Mouse (Mus musculus) heart, adult 2 months (tissue): ENCODE results near the gene Serinc3. TPM values are rescaled to one million over a fixed set of nuclear protein-coding genes. Genes with fewer than 3 reads are reported as not detected.
"Not testable (repeated sequence)": the region's sequence is repeated elsewhere in the genome, so short reads cannot be mapped to it uniquely, and the experiment has no call there.

Experiments used
- DNase-seq, 2 experiments: peaks; one replicate each; pipeline ENCODE4 v3.0.0; 2021
- H3K27ac ChIP-seq: fragments of 200-600 bp; 2 replicates; pipeline ENCODE4 v1.8.1; 2022
- H3K27me3 ChIP-seq: fragments of 200-500 bp; 2 replicates; pipeline ENCODE4 v1.6.1; 2012; ENCODE audit warnings: mild to moderate bottlenecking, low read length, inconsistent platforms, mixed read lengths; ENCODE audit not compliant: control insufficient read depth, insufficient read depth
- H3K36me3 ChIP-seq: fragments of 200-500 bp; 2 replicates; pipeline ENCODE4 v1.6.1; 2012; ENCODE audit warnings: low read length, inconsistent platforms; ENCODE audit not compliant: control insufficient read depth, insufficient read depth
- H3K4me1 ChIP-seq: fragments of 200-500 bp; 2 replicates; pipeline ENCODE4 v1.6.1; 2011; ENCODE audit warnings: low read length; ENCODE audit not compliant: control insufficient read depth, insufficient read depth
- H3K4me3 ChIP-seq: fragments of 200-600 bp; 2 replicates; pipeline ENCODE4 v1.8.1; 2022
- H3K79me2 ChIP-seq: fragments of 200-500 bp; replicated peaks from 2 replicates; pipeline ENCODE4 v1.6.1; 2012; ENCODE audit warnings: mild to moderate bottlenecking, inconsistent platforms, low read length, moderate library complexity, mixed read lengths; ENCODE audit not compliant: control insufficient read depth, insufficient read depth
- H3K9ac ChIP-seq: fragments of 200-500 bp; 2 replicates; pipeline ENCODE4 v1.6.1; 2012; ENCODE audit warnings: low read depth, mild to moderate bottlenecking, control low read depth, inconsistent platforms, low read length, mixed read lengths
- CTCF ChIP-seq: fragments of 200-600 bp; IDR thresholded peaks from 2 replicates; pipeline ENCODE4 v1.8.1; 2022; ENCODE audit warnings: antibody characterized with exemption, mild to moderate bottlenecking, moderate library complexity
- EP300 ChIP-seq: fragments of 200-500 bp; IDR thresholded peaks from 2 replicates; pipeline ENCODE4 v1.6.1; 2011; ENCODE audit warnings: low read depth, low read length, control low read depth; ENCODE audit not compliant: insufficient read depth
- POLR2A ChIP-seq: fragments of 200-500 bp; IDR thresholded peaks from 2 replicates; pipeline ENCODE4 v1.6.1; 2011; ENCODE audit warnings: mild to moderate bottlenecking, low read depth, low read length, control low read depth; ENCODE audit not compliant: insufficient read depth
- WGBS: fragments of 180-500 bp; shearing (Covaris S2); methylation state at CpG from one replicate; pipeline ENCODE4 v1.1.7; 2018; 5-methylcytosine and 5-hydroxymethylcytosine counted together
- intact Hi-C: fragments of 180-260 bp; cut with DNase I; formaldehyde crosslinking; loops from one replicate; pipeline ENCODE4 v1.15.1; 2025
- polyA plus RNA-seq: library from polyadenylated mRNA; depleted of rRNA; stranded (reverse); fragments of >200 nt; gene quantifications from 2 replicates; pipeline ENCODE4 v1.2.3, GENCODE M21; 2012
- total RNA-seq, 2 experiments: library from RNA; stranded (reverse); gene quantifications; 2 replicates each; pipeline ENCODE4 v1.2.3; 2021

Serinc3 gene
- total and polyA plus RNA-seq, 3 experiments: 264 to 351 (median 294) TPM

DNA sequence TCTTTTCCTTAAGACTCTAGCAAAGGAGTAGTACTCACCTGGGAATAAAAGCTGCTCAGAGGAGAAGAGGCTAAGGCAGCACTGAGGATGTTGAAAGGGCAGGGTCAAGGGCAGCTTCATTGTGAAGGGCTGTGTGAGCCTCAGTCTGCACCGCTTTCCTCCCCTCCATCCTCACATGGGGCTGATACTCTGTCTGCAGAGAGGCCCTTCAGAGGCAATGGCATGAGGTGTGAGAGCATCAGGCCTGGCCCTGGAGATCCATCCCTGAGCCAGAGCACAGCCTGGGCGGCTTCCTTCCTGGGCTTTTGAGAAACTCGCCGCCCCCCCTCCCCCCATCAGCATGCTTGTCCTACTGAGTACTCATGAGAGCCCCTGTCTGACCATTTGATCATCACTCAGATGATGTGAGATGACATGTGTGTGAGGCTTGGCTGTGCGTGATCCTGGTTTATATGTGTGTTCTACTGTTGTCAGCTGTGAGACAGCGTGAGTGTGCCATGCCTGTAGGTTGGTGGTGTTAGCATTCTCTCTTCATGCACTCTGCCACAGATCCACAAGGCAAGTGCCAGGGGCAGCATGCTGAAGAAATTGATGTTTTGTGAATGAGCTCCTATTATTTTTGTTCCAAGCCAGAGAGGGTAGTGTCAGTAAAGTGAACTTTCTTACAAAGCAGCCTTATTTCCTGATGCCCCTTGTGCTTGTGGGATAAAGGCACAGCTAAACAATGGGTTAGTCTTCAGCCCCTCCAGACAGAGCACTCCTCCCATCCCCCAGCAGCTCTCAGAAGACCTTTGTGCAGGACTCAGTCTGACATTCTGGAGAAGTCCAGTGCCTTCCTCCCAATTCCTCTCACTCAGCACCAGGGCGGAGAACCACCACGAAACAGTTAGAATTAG lies 45.7 kb upstream of the Serinc3 start:
- Histone ChIP-seq H3K9ac (peak overlapping the region; percentile 18; the same call in 1 of the 2 replicates), H3K79me2 (no peaks in the 10 kb centered on the region), H3K4me3 (no peak overlapping the region; the same call in 1 of the 2 replicates), H3K27ac (peak overlapping the region; percentile 93), H3K36me3 (peaks cover 16% of the 10 kb centered on the region), H3K27me3 (no peaks in the 10 kb centered on the region), H3K4me1 (peaks cover 35% of the 10 kb centered on the region)
- TF ChIP-seq POLR2A (no peak), EP300 (no peak), CTCF (no peak)
- 48% methylated on average over 8 of the region's 8 CpGs for WGBS
- intact Hi-C loops: loop anchor here (2.0 kb wide), 1 partner anchor 16 kb away; no protein-coding TSS in a partner anchor
- no peak for DNase-seq

- Histone ChIP-seq H3K9ac (no peak overlapping the region), H3K27ac (peak overlapping the region; percentile 93), H3K79me2 (peaks cover 1% of the 10 kb centered on the region; the same call in 1 of the 2 replicates), H3K36me3 (peaks cover 23% of the 10 kb centered on the region), H3K4me3 (no peak overlapping the region), H3K4me1 (peaks cover 39% of the 10 kb centered on the region), H3K27me3 (no peaks in the 10 kb centered on the region)
- WGBS: 76% methylated on average over 3 of the region's 3 CpGs
- no peak for DNase-seq
- no peak for TF ChIP-seq CTCF
- intact Hi-C loops: loop anchor here (2.0 kb wide), 1 partner anchor 15 kb away; no protein-coding TSS in a partner anchor
Observed at GRCm38 (mm10) chr2:163689771-163690170, 44.8 kb upstream of the Serinc3 start.

- H3K4me1 ChIP-seq: peaks cover 36% of the 10 kb centered on the region
- H3K36me3 ChIP-seq: peaks cover 26% of the 10 kb centered on the region
- H3K79me2 ChIP-seq, H3K27me3 ChIP-seq, intact Hi-C loops, H3K4me3 ChIP-seq, H3K9ac ChIP-seq, DNase-seq: not testable (repeated sequence)
- H3K27ac ChIP-seq: peak overlapping the region; percentile 93
- WGBS: 62% methylated on average over 1 of the region's 1 CpGs
Observed at GRCm38 (mm10) chr2:163688377-163688776, 43.4 kb upstream of the Serinc3 start.

DNA sequence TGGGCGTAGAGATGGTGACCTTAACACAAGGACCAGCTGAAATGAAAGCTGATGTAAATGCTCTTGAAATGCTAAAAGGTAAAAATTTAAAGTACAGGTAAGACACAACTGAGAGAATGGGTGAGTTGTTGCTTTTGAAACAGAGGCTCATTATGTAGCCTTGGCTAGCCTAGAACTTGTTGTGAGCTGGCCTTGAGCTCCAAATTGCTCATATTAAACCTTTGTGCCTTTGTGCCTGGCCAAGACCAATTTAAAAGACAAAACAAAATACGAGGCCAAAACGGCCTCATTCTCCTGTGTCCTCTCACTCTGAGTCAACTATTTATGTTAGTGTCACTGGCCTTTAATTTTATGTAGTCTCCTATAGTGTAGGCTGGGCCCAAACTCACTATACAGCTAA lies 42.0 kb upstream of the Serinc3 start:
- WGBS: 61% methylated on average over 3 of the region's 3 CpGs
- intact Hi-C loops: no loop called here
- Histone ChIP-seq H3K4me3 (no peak overlapping the region), H3K9ac (peak overlapping the region; percentile 46), H3K79me2 (peaks cover 1% of the 10 kb centered on the region; the same call in 1 of the 2 replicates), H3K27ac (peak overlapping the region; percentile 93), H3K4me1 (peaks cover 28% of the 10 kb centered on the region), H3K27me3 (no peaks in the 10 kb centered on the region), H3K36me3 (peaks cover 23% of the 10 kb centered on the region)
- DNase-seq: no peak
- no peak for TF ChIP-seq CTCF
- no peak for TF ChIP-seq POLR2A
- no peak for TF ChIP-seq EP300

DNA sequence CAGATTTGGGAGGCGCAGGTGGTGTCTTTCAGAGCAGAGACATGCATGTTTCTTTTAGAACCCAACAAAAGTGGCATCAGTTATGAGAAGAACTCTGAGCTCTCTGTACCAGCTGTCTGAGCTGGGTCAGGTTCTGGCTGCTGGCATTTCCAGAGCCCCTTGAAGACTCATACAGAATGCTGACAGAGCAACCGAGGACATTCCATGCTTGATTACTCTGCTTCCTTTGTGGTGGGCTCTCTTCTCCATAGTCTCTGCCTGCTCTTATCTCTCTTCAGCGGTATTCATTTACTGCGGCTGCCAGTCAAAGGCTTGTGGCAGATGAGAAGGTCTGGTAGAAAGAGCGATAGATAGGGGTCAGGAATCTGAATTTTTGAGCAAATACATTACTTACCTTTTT lies 41.3 kb upstream of the Serinc3 start:
- Histone ChIP-seq H3K4me3 (no peak overlapping the region; the same call in 1 of the 2 replicates), H3K4me1 (peaks cover 24% of the 10 kb centered on the region), H3K27ac (peak overlapping the region; percentile 93), H3K27me3 (no peaks in the 10 kb centered on the region), H3K36me3 (peaks cover 23% of the 10 kb centered on the region), H3K79me2 (peaks cover 3% of the 10 kb centered on the region; the same call in 1 of the 2 replicates), H3K9ac (peak overlapping the region; percentile 33)
- intact Hi-C loops: no loop called here
- TF ChIP-seq POLR2A (no peak), EP300 (no peak), CTCF (no peak)
- DNase-seq: no peak
- WGBS: 53% methylated on average over 5 of the region's 5 CpGs

DNA sequence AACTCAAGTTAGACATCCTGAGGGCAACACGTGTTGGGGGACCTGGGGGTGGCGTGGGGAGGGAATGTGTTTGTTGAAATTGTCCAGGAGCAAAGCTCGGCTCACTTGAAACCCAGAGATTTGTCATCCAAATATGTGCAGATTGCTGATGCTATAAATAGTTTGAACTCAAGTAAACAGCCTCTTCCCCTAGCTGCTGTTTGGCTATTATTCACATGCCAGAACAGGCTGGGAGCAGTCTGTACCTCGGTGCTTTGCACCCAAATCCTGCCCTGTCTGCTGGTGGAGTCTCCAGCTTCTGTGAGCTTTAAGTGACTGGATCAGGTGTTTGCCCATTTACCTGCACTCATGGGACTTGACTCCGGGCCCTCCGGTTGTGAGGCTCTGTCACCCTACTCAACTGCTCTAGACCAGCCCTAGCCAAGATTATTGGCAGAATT lies 40.9 kb upstream of the Serinc3 start:
- Histone ChIP-seq H3K4me1 (peaks cover 22% of the 10 kb centered on the region), H3K9ac (peak overlapping the region; percentile 33), H3K4me3 (no peak overlapping the region; the same call in 1 of the 2 replicates), H3K36me3 (peaks cover 23% of the 10 kb centered on the region), H3K27me3 (no peaks in the 10 kb centered on the region), H3K79me2 (peaks cover 3% of the 10 kb centered on the region; the same call in 1 of the 2 replicates), H3K27ac (peak overlapping the region; percentile 93)
- TF ChIP-seq EP300 (peak; percentile 89), CTCF (peak; percentile 31), POLR2A (peak; percentile 85)
- intact Hi-C loops: loop anchor here (2.0 kb wide), 1 partner anchor 15 kb away; no protein-coding TSS in a partner anchor
- peak; percentile 70 to 77 for DNase-seq
- 13% methylated on average over 6 of the region's 6 CpGs for WGBS
